Mouse (Mus musculus) kidney, adult 18-20 months (tissue): Measurements from ENCODE around the gene Gipc3.

Source experiments
- DNase-seq: peaks from one replicate; pipeline ENCODE4 v3.0.0; 2021

The Gipc3 gene

DNA sequence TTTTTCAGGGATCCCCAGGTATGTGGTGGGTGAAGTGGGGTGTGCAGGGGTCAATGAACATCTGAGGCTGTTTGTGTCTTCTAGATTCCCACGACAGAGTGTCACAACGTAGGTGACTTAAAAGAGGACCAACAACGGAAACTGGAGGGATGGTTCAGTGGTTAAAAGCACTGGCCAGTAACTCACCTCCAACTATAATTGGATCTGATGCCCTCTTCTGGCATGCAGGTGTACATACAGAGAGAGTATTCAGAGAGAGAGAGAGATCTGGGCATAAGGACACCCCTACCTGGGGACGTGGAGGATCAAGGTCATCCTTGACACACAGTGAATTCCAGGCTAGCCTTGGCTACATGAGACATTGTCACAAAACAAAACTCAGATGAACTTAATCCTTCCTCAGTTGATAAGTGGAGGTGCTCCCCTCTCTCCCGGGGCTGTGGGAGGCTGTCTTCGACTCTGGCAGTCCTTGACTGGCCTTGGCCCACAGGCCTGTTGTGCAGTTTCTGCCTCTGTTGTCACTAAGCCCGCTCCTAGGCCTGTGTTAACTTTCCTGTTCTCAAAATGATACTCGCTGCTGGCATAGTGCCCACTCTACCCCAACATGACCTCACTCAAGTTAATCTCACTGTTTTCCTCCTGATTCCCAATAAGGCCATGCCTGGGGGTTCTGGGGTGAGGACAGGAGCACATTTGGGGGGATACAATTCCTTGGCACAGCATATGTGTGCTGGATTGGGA, 1.5 kb upstream of the Gipc3 start:
- DNase-seq, result no peak

DNA sequence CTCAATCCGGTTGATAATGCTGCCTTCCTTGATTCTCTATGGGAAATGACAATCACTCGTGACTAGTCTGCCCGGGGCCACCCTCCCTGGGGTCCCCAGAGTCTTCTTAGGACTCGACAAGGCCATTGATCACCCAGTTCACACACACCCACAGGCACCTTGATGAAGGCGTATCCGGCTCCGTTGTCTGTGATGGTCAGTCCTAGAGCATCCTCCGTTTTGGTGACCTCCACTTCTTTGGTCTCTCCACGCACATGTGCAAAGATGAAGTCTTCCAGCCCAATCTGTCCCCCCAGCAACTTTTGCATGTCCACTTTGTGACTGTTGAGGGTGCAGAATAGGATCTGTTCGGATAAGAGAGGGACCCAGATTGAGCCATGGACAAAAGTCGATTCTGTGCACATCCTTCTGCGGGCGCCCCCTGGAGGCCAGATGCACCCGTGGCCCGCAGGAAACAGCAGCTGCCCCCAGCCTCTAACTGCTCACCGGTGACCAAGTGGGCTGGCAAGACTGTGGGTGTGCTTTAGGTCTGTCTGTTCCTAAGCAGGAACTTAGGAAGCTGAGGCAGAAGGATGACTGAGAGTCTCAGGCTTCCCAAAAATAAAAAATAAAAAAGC, 1.6 kb downstream of the Gipc3 start:
- DNase-seq, result peak; percentile 81

DNA sequence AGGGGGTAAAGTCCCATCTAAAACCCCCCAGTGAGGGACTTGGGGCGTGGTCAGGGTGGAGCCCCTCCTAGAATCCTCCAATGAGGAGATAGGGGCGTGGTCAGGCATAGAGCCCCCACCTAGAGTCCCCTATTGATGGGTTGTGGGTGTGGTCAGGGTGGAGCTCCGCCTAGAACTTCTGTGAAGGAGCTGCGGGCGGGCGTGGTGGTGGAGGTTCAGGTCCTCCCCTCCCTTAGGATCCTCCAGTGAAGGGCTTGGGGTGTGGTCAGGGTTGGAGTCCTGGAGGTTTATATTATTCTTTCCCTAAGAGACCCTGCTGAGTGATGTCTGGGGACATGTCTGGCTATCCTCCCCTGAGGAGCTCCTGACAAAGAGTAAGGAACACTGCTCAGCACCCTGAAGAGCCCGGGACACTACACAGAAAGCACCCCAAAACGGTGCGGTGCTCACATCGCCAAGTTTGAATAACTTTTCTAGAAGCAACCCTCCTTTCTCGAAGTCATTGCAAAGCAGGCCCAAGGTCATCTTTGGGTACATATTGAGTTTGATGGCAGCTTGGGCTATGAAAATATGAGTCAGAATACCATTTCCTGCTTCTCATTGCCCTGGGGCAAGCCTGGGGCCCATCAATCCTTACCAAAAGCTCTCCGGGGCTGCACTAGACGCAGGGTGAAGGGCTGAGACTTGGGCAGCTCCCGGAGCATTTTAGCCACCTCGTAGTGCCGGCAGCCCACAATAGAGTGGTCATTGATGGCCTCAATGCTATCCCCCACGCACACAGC, 2.3 kb downstream of the Gipc3 start:
- DNase-seq, result no peak

DNA sequence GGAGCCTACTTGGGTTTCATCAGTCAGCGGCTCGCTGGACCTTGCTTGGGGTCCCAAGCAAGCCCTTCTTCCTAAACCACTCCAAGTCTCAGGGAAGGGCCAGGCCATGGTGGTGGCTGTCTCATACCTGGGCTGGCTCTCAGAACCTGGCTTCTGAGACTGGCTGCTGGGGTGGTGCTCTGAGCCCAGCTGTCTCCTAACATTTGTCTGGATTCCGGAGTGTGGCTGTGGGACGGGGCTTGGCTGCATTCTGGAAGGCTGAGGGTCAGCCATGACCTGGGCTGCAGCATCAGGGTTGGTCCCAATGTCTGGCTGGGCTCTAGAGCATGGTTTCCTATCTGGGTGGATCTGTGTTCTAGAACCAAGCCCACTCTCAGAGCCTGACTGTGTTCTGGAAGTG, 6.5 kb downstream of the Gipc3 start:
- no peak for DNase-seq

DNA sequence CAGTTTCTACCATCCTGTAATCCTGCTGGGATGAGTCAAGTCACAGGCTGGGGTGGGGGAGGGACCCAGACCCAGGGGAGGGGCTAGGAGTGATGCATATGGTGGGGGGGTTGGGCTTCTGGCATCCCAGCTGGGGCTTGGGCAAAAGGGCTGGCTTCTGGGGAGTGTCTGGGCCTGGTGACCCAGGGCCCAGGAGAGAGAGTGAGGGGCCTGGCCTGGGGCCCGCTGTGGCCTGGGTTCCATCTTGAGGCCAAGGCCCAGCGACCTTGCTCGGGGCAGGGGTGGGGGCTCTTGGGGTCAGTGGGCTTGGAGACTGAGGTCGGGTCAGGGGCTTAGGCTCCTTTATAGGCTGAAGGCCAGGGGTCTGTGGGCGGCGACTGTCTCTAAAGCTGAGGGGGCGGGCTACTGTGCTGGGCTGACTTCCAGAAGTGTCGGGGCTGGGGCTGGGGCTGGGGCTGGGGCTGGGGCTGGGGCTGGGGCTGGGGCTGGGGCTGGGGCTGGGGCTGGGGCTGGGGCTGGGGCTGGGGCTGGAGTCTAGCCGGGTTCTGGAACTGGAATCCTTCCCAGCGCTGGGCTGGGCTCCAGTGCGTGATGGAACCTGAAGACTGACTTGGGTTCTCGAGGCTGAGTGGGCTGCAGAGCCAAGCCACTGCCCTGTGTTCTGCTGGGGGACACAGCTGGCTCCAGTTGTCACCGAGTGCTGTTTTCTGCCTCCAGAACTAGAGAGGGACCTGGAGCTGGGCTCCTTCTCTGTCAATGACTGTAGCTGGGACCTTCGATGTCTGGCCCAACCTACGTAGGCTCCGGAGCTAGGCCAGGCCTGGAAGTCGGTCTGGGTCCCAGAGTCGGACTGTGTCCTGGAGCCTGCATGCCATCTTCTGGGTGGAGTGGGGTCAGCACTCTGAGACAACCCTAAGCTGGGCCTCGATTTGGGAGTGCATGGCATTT, 7.4 kb downstream of the Gipc3 start:
- DNase-seq, result no peak

DNA sequence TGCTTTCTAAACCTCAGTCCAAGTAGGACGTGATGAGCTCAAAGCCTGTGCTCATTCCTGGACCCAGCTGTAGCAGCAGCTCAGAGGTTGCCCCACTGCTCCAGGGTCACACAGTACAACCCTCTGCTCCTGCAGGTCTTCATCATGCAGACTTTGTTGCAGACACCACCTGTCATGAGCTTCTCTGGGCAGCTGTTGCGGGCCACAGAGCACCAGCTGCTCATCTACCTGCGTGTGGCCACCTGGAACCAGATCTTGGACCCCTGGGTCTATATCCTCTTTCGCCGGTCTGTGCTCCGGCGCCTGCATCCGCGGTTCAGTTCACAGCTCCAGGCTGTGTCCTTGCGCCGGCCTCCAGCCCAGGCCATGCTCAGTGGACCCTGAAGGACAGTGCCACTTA, 8.7 kb downstream of the Gipc3 start:
- DNase-seq, result no peak

DNA sequence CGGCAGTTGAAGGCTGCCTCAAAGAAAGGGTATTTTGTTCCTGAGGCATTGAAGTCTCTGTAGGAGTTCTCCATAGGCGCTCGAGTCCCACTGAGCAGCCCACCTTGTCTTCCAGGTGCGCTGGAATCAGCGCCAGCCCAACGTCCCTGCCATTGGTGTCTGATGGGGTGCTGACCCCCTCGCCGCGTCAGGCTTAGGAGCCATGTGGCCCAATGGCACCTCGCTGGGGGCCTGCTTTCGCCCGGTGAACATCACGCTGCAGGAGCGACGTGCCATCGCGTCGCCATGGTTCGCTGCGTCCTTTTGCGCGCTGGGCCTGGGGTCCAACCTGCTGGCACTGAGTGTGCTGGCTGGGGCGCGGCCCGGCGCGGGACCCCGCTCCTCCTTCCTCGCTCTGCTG, 10.8 kb downstream of the Gipc3 start:
- no peak for DNase-seq

- peak; percentile 39 for DNase-seq
These were observed 13.1 kb downstream of the Gipc3 start for GRCm38 (mm10) chr10:81330007-81330406.

- no peak for DNase-seq
These were observed 13.7 kb downstream of the Gipc3 start for GRCm38 (mm10) chr10:81329194-81329975.

DNA sequence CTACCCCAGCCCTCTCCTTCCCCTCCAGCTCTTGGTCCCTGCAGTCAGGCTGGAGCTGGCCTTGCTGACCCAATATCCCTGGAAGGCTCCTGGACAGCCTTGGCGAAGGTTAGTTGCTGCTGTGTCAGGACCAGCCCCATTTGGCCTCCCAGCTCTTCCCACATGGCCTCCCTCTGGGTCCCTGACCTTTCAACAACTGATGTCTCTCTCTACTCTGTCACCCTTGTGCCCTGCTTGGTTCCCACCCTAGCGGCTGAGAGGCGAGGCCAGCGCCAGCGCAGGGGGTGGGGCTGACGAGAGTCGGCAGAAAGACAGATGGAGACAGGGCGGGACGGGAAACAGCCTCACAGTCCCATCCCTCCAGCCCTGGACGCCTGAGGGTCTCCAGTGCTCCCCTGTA, 14.7 kb downstream of the Gipc3 start, which contains the start of gene Tbxa2r:
Tbxa2r (plus strand) TSS at position 346 of the 400 bp plus-strand sequence.
- peak; percentile 56 for DNase-seq

GRCm38 (mm10) chr10:81327959-81328358, 15.1 kb downstream of the Gipc3 start:
- DNase-seq, result peak; percentile 35

- peak; percentile 52 for DNase-seq
These were observed 16.2 kb downstream of the Gipc3 start for GRCm38 (mm10) chr10:81326858-81327257.

GRCm38 (mm10) chr10:81325781-81326180, 17.3 kb downstream of the Gipc3 start:
- DNase-seq, result no peak

- no peak for DNase-seq
These were observed 17.9 kb downstream of the Gipc3 start for GRCm38 (mm10) chr10:81325176-81325575.

DNA sequence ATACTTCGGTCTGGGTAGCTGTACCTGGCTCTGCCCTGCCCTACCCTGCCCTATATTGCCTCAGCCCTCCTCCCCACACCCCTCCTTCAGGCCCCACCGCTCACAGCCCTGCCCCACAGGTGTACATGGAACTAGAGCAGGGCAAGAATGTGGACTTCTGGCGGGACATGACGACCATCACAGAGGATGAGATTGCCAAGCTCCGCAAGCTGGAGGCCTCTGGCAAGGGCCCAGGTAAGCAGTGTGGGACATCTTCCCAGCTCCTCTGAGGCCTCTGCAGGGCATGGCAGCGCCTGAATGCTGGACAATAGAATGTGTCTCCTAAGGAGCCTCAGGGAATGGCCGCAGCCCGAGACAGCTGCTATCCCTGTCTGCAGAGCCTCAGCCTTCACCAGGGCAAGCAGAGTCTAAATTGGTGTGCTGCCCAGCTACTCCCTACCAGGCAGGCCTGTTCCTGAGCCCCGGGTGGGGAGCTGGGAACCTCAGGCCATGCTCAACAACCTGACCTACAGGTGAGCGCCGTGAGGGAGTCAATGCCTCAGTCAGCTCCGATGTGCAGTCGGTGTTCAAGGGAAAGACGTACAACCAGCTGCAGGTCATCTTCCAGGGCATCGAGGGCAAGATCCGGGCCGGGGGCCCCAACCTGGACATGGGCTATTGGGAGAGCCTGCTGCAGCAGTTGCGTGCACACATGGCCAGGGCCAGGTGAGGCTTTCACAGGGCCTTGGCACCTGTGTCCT, 19.1 kb downstream of the Gipc3 start:
- DNase-seq, result no peak

GRCm38 (mm10) chr10:81323141-81323775, 19.8 kb downstream of the Gipc3 start:
- DNase-seq, result no peak

- no peak for DNase-seq
These were observed 20.6 kb downstream of the Gipc3 start for GRCm38 (mm10) chr10:81322444-81322843.

DNA sequence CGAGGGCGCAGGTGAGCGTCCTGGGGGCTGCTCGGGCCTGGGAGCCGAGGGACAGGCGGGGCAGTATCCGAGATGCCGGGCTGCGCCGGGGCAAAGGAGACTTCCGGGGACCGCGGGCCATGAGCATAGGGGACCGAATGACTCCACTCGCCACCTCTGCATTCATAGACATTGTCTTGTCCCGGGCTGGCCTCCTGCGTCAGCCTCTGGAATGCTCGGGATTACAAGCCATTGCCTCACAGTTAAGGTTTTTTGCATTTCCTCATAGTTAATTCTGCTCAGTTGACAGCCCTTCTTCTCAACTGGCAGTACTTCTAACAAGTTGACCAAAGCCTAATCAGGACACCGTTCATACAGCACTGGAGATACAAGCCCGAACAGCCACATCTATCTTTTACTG, 21.6 kb downstream of the Gipc3 start:
- DNase-seq, result no peak

DNA sequence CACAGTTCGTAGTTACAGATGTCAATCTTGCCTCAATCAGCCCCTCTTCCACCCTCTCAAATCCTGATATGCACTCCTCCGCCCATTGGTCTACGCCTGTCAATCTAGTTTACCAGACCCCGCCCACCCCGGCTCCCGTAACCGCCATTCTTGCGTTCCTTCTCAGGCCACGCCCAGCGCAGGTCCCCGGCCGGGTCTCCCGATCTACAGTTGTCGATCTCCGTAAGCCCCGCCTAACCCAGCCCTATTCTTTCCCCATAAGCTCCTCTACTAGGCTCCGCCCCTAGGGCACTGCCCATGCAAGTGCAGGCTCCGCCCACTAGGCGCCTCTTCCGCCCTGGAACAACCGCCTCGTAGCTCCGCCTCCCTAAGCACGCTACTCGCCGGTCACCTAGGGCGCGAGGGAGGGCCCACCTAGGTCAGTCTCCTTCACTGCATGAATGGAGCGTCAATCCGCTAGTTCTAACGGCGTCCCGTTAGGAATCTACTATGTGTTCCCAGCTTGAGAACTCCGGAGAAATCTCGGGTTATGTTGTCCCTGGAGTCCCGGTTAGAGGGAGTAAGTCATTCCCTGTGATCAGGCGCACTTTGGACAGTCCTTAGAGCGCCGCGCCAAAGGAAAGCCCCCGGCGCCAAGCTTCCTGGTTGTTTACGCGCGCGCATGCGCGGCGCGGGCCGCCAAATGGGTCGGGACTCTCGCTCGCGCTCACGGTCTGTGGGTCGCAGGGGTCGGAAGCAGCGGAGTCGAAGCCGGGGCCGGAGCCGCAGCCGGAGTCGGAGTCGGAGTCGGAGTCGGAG, 22.3 kb downstream of the Gipc3 start, which contains the start of gene Cactin:
Cactin (plus strand) TSS at position 554 of the 798 bp plus-strand sequence.
- peak; percentile 98 for DNase-seq
